Mouse (Mus musculus) hindbrain, embryonic 15.5 days (tissue): Measurements from ENCODE around the gene Entpd5. TPM values are rescaled to one million over a fixed set of nuclear protein-coding genes. Genes with fewer than 3 reads are reported as not detected.
"Not testable (repeated sequence)": the region's sequence is repeated elsewhere in the genome, so short reads cannot be mapped to it uniquely, and the experiment has no call there.

Source experiments
- ATAC-seq: fragments of 200-750 bp; cut with Nextera tagmentation; 2 replicates; pipeline ENCODE4 v1.8.0; 2017; ENCODE audit warnings: low read depth, moderate number of reproducible peaks, moderate TSS enrichment; ENCODE audit not compliant: low FRiP score
- H3K27ac ChIP-seq: fragments of 300-500 bp; sonication (generic); replicated peaks from 2 replicates; pipeline ENCODE4 v1.5.1; 2015; ENCODE audit warnings: mild to moderate bottlenecking, inconsistent platforms
- H3K27me3 ChIP-seq: fragments of 300-500 bp; sonication (generic); 2 replicates; pipeline ENCODE4 v1.6.1; 2015; ENCODE audit warnings: control low read depth, inconsistent platforms
- H3K36me3 ChIP-seq: fragments of 300-500 bp; sonication (generic); 2 replicates; pipeline ENCODE4 v1.6.1; 2015; ENCODE audit warnings: control low read depth, inconsistent platforms
- H3K4me1 ChIP-seq: fragments of 300-500 bp; sonication (generic); replicated peaks from 2 replicates; pipeline ENCODE4 v1.6.1; 2015; ENCODE audit warnings: control low read depth, inconsistent platforms
- H3K4me2 ChIP-seq: fragments of 300-500 bp; sonication (generic); 2 replicates; pipeline ENCODE4 v1.6.1; 2015; ENCODE audit warnings: moderate library complexity, mild to moderate bottlenecking, inconsistent platforms
- H3K4me3 ChIP-seq: fragments of 300-500 bp; sonication (generic); 2 replicates; pipeline ENCODE4 v1.5.1; 2015; ENCODE audit warnings: mild to moderate bottlenecking, inconsistent platforms
- H3K9ac ChIP-seq: fragments of 300-500 bp; sonication (generic); 2 replicates; pipeline ENCODE4 v1.6.1; 2015; ENCODE audit warnings: inconsistent platforms
- H3K9me3 ChIP-seq: fragments of 300-500 bp; sonication (generic); 2 replicates; pipeline ENCODE4 v1.6.1; 2016; ENCODE audit warnings: control low read depth, inconsistent platforms
- WGBS: fragments of 180-500 bp; shearing (Covaris S2); methylation state at CpG from one replicate; pipeline ENCODE4 v1.1.7; 2015; 5-methylcytosine and 5-hydroxymethylcytosine counted together
- polyA plus RNA-seq: library from polyadenylated mRNA; unstranded; fragments of >200 nt; fragmentation: Nextera tagmentation; extraction: Ambion mirVana; gene quantifications from 2 replicates; pipeline ENCODE4 v1.2.1, GENCODE M21; 2015

Entpd5 gene
- polyA plus RNA-seq, 1 experiment from 2014 or later = 12.0 TPM

GRCm38 (mm10) chr12:84366971-84367370, 41.9 kb downstream of the Entpd5 start:
- Histone ChIP-seq H3K9me3 (no peaks in the 10 kb centered on the region), H3K4me1 (peaks cover 15% of the 10 kb centered on the region), H3K4me3 (no peak overlapping the region), H3K27ac (no peak overlapping the region), H3K27me3 (no peaks in the 10 kb centered on the region), H3K9ac (no peak overlapping the region), H3K36me3 (peaks cover 48% of the 10 kb centered on the region), H3K4me2 (no peak overlapping the region)
- WGBS = 63% methylated on average over 9 of the region's 9 CpGs
- no peak for ATAC-seq

- Histone ChIP-seq H3K27ac (no peak overlapping the region), H3K4me2 (no peak overlapping the region), H3K9me3 (no peaks in the 10 kb centered on the region), H3K36me3 (peaks cover 30% of the 10 kb centered on the region), H3K4me1 (peaks cover 24% of the 10 kb centered on the region), H3K27me3 (no peaks in the 10 kb centered on the region), H3K4me3 (no peak overlapping the region), H3K9ac (no peak overlapping the region)
- no peak for ATAC-seq
- 94% methylated on average over 6 of the region's 6 CpGs for WGBS
Observed at GRCm38 (mm10) chr12:84365137-84365536, 43.7 kb downstream of the Entpd5 start.

GRCm38 (mm10) chr12:84364291-84364690, 44.5 kb downstream of the Entpd5 start:
- 88% methylated on average over 9 of the region's 9 CpGs for WGBS
- H3K36me3 ChIP-seq = peaks cover 23% of the 10 kb centered on the region
- H3K4me2 ChIP-seq = no peak overlapping the region
- no peak for ATAC-seq
- H3K9ac ChIP-seq = no peak overlapping the region
- no peaks in the 10 kb centered on the region for H3K27me3 ChIP-seq
- H3K9me3 ChIP-seq = no peaks in the 10 kb centered on the region
- H3K4me3 ChIP-seq = no peak overlapping the region
- H3K27ac ChIP-seq = no peak overlapping the region
- peaks cover 24% of the 10 kb centered on the region for H3K4me1 ChIP-seq

- no peak overlapping the region for H3K27ac ChIP-seq
- 0 out of 2 replicates have a peak overlapping the region, but pooled peaks have one; percentile 19 for H3K9ac ChIP-seq
- H3K27me3 ChIP-seq = no peaks in the 10 kb centered on the region
- H3K4me2 ChIP-seq = peak overlapping the region; percentile 81
- WGBS = 69% methylated on average over 2 of the region's 2 CpGs
- H3K4me3 ChIP-seq = peak overlapping the region; percentile 97
- H3K36me3 ChIP-seq = peaks cover 12% of the 10 kb centered on the region; the same call in 1 of the 2 replicates
- no peak for ATAC-seq
- no peaks in the 10 kb centered on the region for H3K9me3 ChIP-seq
- peaks cover 24% of the 10 kb centered on the region for H3K4me1 ChIP-seq
Observed at GRCm38 (mm10) chr12:84362872-84363271, 46.0 kb downstream of the Entpd5 start.

GRCm38 (mm10) chr12:84361555-84362489, 47.0 kb downstream of the Entpd5 start, which contains the start of the genes Coq6 and Fam161b:
Gene Coq6, plus strand, starts transcription at chr12:84361657.
Gene Fam161b, minus strand, starts transcription at chr12:84361833.
- Histone ChIP-seq H3K36me3 (peaks cover 6% of the 10 kb centered on the region), H3K9me3 (no peaks in the 10 kb centered on the region), H3K4me3 (peak within 1 kb of the TSS; percentile 97), H3K4me2 (peak within 1 kb of the TSS; percentile 81), H3K27ac (peak within 1 kb of the TSS; percentile 79), H3K4me1 (peaks cover 24% of the 10 kb centered on the region), H3K9ac (peak within 1 kb of the TSS; percentile 88), H3K27me3 (no peaks in the 10 kb centered on the region)
- ATAC-seq = peak; percentile 99
- under 1% methylated on average over 51 of the region's 51 CpGs for WGBS

GRCm38 (mm10) chr12:84358699-84359098, 50.1 kb downstream of the Entpd5 start:
- Histone ChIP-seq H3K4me1 (peaks cover 23% of the 10 kb centered on the region), H3K36me3 (peaks cover 34% of the 10 kb centered on the region)
- H3K9ac ChIP-seq, H3K9me3 ChIP-seq, H3K27ac ChIP-seq, ATAC-seq, H3K4me3 ChIP-seq, H3K27me3 ChIP-seq, H3K4me2 ChIP-seq: not testable (repeated sequence)
- WGBS = 89% methylated on average over 2 of the region's 2 CpGs

- ATAC-seq = no peak
- H3K36me3 ChIP-seq = peaks cover 70% of the 10 kb centered on the region
Observed at GRCm38 (mm10) chr12:84347192-84347591, 61.6 kb downstream of the Entpd5 start.

GRCm38 (mm10) chr12:84336963-84337625, 71.7 kb downstream of the Entpd5 start:
- 91% methylated on average over 11 of the region's 11 CpGs for WGBS
- Histone ChIP-seq H3K27ac (no peak overlapping the region), H3K4me3 (no peak overlapping the region), H3K27me3 (no peaks in the 10 kb centered on the region), H3K9ac (no peak overlapping the region), H3K4me2 (no peak overlapping the region), H3K4me1 (no peaks in the 10 kb centered on the region), H3K9me3 (no peaks in the 10 kb centered on the region), H3K36me3 (peaks cover 64% of the 10 kb centered on the region)
- no peak for ATAC-seq

More at GRCm38 (mm10) chr12:84347192-84347591, 61.6 kb downstream of the Entpd5 start:
- Histone ChIP-seq H3K27me3 (no peaks in the 10 kb centered on the region), H3K4me1 (no peaks in the 10 kb centered on the region), H3K27ac (no peak overlapping the region), H3K9ac (no peak overlapping the region), H3K4me2 (no peak overlapping the region), H3K9me3 (no peaks in the 10 kb centered on the region), H3K4me3 (no peak overlapping the region)
- WGBS = 37% methylated on average over 2 of the region's 2 CpGs

GRCm38 (mm10) chr12:84327111-84327512, 81.7 kb downstream of the Entpd5 start:
- no peak overlapping the region for H3K4me3 ChIP-seq
- no peaks in the 10 kb centered on the region for H3K27me3 ChIP-seq
- 86% methylated on average over 4 of the region's 4 CpGs for WGBS
- peaks cover 47% of the 10 kb centered on the region for H3K36me3 ChIP-seq
- no peak overlapping the region for H3K9ac ChIP-seq
- H3K27ac ChIP-seq = no peak overlapping the region
- no peak overlapping the region for H3K4me2 ChIP-seq
- no peak for ATAC-seq
- H3K9me3 ChIP-seq = no peaks in the 10 kb centered on the region
- no peaks in the 10 kb centered on the region for H3K4me1 ChIP-seq

Other genes starting within 250 kb of the Entpd5 start
- 4.5 and 4.9 TPM in 2 replicates for gene Elmsan1, start 190.1 kb downstream of the Entpd5 start, polyA plus RNA-seq
- gene Ptgr2, start 123.8 kb downstream of the Entpd5 start, polyA plus RNA-seq = 13.6 and 16.2 TPM in 2 replicates
- gene Zfp410, start 92.2 kb downstream of the Entpd5 start, polyA plus RNA-seq = 63.3 and 66.8 TPM in 2 replicates
- gene Coq6, start 47.4 kb downstream of the Entpd5 start, polyA plus RNA-seq = 45.4 and 45.5 TPM in 2 replicates
- 17.2 and 17.8 TPM in 2 replicates for gene Fam161b, start 47.2 kb downstream of the Entpd5 start, polyA plus RNA-seq
- gene Bbof1, start within 50 bp of the Entpd5 start, polyA plus RNA-seq = 5.0 and 5.1 TPM in 2 replicates
- gene Rnf113a2, start 8.2 kb upstream of the Entpd5 start, polyA plus RNA-seq = 20.9 and 21.0 TPM in 2 replicates
- 31.0 and 31.2 TPM in 2 replicates for gene Aldh6a1, start 42.0 kb upstream of the Entpd5 start, polyA plus RNA-seq
- 31.2 and 32.6 TPM in 2 replicates for gene Lin52, start 42.4 kb upstream of the Entpd5 start, polyA plus RNA-seq
- 3.6 TPM in 2 replicates for gene Vsx2, start 160.7 kb upstream of the Entpd5 start, polyA plus RNA-seq
- 13.8 and 15.4 TPM in 2 replicates for gene Abcd4, start 208.4 kb upstream of the Entpd5 start, polyA plus RNA-seq
- 0.05 TPM in 1 of 2 replicates, not detected in the other for gene Vrtn, start 232.0 kb upstream of the Entpd5 start, polyA plus RNA-seq